Mouse (Mus musculus): ENCODE data around the gene Gemin4.
"Not testable (repeated sequence)": the region's sequence is repeated elsewhere in the genome, so short reads cannot be mapped to it uniquely, and the experiment has no call there.

Gemin4 gene

DNA sequence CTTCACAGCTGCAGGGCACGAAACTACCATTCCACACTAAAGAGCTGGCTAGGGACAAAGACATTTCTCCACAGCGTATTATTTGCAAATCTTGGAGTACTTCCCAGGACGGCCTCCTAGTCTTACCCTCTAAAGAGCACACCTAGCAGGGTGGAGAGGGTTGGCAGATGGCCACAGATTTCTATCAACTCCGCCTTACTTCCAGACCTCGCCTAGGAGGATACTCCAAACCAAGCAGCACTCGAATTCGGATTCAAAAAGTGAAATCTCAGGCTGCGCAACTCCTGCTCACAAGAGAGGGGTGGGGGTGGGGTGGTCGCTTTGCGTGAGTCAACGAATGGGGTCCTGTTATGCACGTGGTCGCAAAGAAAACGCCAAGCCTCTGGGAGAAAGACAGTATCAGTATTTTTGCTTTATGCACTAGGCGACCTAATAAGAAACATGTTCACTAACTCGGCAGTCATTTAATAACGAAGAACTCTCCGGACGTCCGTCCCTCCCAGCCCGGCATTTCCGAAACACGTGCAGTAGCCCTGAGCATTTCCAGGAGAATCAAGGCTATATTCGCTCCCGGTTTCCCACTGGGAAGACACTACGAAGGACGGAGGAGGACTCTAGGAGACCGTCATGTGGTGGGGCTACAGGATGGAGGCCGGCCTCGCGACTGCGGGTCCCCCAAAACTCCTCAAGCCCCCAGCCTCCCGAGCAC is 629 bp downstream of the Gemin4 start:
- no peak for DNase-seq (ENCODE audit: low read depth)

- no peak for DNase-seq (ENCODE audit: low read depth)
These were observed 1.4 kb downstream of the Gemin4 start for GRCm38 (mm10) chr11:76216049-76216540.

- DNase-seq (ENCODE audit: low read depth), result no peak
These were observed 2.5 kb downstream of the Gemin4 start for GRCm38 (mm10) chr11:76215011-76215410.

DNA sequence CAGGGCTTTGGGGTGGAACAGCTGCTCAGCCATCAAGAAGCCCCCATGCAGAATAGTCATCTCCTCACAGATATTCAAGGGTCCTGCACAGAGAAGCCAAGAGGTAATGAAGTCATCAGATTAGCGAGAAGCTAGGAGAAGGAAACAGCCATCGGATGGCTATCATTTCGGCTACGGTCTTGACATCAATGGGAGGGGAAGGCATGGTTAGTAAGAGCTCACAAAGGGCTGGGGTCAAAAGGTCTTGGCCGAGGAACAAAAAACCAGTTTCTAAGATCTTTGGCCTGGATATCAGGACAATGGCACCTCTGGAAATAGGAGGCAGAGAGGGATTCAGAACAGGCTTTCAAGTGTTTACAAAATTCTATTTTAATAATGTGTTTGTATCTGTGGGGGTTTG is 3.6 kb downstream of the Gemin4 start:
- no peak for DNase-seq (ENCODE audit: low read depth)

GRCm38 (mm10) chr11:76211595-76211994 is 5.9 kb downstream of the Gemin4 start:
- not testable (repeated sequence) for DNase-seq (ENCODE audit: low read depth)

DNA sequence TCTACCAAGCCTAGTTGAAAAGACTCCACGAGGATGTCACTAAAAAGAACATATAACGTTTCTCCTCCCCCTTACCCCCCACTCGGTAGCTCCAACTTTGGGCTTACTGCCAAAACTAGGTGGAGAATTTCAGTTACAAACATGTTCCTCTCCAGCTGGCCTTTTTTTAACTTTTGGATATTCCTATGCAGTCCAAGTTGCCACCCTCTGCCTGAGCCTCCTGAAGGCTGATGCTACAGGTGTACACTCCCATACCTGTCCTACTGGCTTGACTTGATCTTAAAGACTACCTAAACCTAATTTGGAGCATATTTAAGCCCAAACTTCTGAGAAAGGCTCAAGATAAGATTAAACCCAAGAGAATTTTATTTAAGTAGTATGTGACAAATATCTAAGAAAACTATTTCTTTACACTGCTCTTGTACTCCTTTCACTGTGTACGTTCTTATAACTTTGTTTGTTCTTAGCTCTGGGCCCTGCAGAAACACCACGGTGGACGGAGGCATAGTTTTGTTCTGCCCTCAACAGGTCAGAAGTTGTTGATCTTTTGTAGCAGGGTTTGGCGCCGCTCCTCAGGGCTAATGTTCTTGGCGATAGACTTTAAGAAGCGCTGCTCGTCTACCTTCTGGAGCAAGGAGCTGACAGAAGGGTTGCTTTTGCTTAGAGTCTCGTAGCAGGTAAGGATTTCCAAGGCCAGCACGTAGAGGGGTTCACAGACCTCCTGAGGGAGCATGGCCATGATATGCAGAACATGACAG is 7.1 kb downstream of the Gemin4 start:
- no peak for DNase-seq (ENCODE audit: low read depth)

DNA sequence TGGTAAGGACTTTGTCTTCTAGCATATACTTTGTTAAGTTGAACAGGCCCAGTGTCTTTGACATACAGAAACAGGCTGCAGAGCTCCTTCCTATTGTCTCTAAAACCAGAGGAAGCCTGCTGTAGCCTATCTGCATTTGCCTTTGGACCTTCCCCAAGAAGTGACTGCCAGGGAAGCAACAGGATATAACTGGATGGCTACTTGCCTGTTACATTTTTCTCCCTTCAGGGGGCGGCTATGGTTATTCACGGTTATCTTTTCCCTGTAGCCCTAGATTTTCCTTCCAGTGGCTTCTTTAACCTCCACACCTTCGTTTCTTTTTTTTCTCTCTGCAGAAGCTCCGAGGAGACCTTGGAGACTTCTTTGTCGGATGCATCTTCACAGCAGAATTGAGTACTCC is 10.7 kb downstream of the Gemin4 start:
- no peak for DNase-seq (ENCODE audit: low read depth)

- no peak for DNase-seq (ENCODE audit: low read depth)
These were observed 15.4 kb downstream of the Gemin4 start for GRCm38 (mm10) chr11:76201761-76202674.

GRCm38 (mm10) chr11:76196977-76197469 is 20.4 kb downstream of the Gemin4 start:
- no peak for DNase-seq (ENCODE audit: low read depth)

GRCm38 (mm10) chr11:76196275-76196976 is 21.0 kb downstream of the Gemin4 start:
- no peak for DNase-seq (ENCODE audit: low read depth)

- no peak for DNase-seq (ENCODE audit: low read depth)
These were observed 30.6 kb downstream of the Gemin4 start for GRCm38 (mm10) chr11:76186908-76187307.

DNA sequence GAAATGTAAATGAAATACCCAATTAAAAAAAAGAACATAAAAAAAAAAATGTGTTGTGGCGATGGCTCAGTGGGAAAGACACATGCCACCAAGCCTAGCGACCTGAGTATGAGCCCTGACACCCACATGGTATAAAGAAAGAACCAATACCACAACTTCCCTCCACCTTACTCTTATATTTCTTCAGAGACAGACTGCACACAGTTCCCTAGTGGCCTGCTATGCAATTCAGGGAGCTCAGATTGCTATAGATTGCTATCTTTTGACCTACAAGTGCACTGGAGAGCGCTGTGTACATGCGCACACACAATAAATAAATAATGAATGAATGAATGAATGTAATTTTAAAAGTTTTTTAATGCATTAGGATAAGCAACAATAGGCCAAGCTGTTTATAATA is 33.7 kb downstream of the Gemin4 start:
- no peak for DNase-seq (ENCODE audit: low read depth)

GRCm38 (mm10) chr11:76180146-76180540 is 37.3 kb downstream of the Gemin4 start:
- DNase-seq (ENCODE audit: low read depth), result no peak

DNA sequence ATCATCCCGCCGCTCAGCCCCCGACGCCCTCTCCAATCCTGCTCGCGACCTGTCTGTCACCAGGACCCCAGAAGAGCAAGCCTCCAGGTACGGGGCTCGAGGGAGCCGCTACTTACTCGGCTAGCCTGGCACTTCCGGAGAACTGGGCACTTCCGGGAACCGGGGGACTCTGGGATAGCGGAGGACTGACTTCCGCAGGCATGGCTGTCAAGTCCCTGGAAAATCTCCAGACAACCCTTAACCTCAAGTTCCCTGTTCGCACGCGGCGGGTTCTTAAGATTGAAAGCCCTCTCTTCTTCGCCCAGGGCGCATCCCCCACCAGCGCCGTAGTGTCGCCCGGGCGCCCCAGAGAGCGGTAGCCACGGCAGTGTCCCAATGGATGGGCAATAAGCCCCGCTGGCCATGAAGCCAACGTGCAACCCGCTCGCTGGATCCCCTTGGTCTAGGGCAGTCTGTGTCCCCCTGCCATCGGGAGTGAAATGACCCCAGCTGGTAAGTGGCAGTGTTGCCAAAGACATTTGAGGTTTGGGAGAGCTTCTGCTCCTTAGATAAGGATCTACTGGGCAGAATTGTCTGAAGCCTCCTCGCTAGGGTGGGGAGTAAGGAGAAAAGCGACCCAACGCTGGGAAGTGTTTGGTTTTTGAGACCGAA is 37.8 kb downstream of the Gemin4 start, which contains the start of the genes Vps53 and Fam57a:
Gene Vps53 (minus strand): TSS at position 153 of the 651 bp plus-strand sequence.
Gene Fam57a (plus strand): TSS at position 177 of the 651 bp plus-strand sequence.
- DNase-seq (ENCODE audit: low read depth), result no peak

DNA sequence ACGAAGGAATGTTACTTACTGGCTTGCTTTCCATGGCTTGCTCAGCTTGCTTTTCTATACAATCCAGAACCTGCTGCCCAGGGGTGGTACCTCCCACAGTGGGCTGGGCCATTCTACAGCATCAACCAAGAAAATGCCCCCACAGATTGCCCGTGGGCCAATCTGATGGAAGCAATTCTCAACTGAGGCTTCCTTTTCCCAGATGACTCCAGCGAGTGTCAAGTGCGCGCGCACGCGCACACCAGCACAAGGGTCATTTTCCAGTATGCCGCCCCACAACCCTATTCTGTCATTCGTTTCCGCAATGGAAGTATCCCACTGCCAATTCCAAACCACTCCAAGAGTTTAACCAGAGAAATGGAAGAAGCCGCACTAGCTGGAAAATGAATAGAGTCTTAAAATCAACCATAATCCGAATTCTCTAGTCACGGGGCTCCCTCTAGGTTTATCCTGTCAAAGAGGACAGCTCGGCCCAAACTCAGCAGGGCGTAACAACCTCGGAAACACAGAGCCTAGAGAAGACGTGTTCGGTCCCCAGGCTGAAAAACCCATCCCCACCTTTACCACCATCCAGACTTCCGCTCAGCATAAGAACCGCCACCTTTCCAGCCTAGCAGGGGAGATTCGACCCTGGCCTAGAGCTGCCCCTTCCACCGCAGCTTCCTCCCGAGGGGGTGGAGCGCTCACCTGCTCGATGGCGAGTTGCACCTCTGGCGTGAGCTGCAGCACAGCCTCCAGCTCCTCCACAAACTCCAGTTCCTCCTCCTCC is 38.6 kb downstream of the Gemin4 start:
- DNase-seq (ENCODE audit: low read depth), result no peak

GRCm38 (mm10) chr11:76170207-76170606 is 47.3 kb downstream of the Gemin4 start:
- no peak for DNase-seq (ENCODE audit: low read depth)

DNA sequence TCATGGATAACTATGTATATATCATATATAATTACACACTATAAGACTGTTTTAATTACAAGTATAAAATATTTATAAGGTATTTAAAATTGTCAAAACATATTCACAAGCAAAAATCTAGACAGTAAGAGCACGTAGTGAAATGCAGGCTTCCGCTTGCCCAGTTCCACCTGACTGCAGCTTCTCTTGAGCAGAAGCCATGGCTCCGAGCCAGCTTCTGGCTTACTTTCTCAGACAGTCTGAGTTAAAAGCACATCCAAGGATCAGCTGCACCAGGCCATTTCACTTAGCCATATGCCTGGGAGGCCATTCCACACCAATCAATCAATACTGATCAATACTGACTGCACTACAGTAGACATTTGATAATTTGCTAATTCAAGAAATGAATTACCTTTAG is 48.5 kb downstream of the Gemin4 start:
- no peak for DNase-seq (ENCODE audit: low read depth)

GRCm38 (mm10) chr11:76167079-76167765 is 50.2 kb downstream of the Gemin4 start:
- no peak for DNase-seq (ENCODE audit: low read depth)

- no peak for DNase-seq (ENCODE audit: low read depth)
These were observed 50.8 kb downstream of the Gemin4 start for GRCm38 (mm10) chr11:76166657-76167056.

All from fibroblast of lung, adult 2 months (primary cell).